Mouse (Mus musculus): ENCODE data around the gene Rora. TPM values are rescaled to one million over a fixed set of nuclear protein-coding genes. Genes with fewer than 3 reads are reported as not detected.

Rora gene
- polyA plus RNA-seq, 1 experiment from 2014 or later: 4.4 TPM

DNA sequence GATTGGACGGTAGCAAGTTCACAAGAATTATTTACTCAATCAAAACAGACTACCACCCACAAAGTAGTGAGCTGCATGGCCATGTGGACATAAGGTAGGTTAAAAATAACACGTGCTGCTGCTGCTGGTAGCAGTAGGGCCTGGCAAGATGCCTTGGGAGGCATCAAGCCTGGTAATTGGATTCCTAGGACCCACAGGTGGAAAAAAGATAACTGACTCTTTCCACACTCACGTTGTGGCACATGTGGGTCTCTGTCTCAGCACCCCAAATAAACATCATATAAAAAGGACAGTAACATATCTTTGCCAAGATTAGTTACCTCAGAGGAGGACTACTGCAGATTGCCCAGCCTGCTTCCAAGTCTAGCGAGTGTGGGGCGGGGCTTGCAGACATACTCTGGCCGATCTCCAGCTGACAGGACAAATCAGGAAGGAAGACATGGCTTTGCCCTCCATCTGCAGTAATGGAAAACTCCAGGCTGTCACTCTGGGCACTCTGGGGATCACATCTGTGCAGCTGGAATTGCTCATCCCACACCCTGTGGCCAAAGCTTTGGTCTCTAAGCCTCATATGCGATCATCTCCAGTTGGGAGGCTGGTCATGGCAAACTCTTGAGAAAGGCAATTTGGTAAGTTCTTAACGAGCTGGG, 71.2 kb downstream of the Rora start:
- WGBS: 73% methylated on average over 8 of the region's 8 CpGs
- no peak overlapping the region for H3K9ac ChIP-seq (ENCODE audit: low read length)
- H3K36me3 ChIP-seq (ENCODE audit: control insufficient read depth, insufficient read depth, low read length): no peaks in the 10 kb centered on the region
- H3K9me3 ChIP-seq (ENCODE audit: control insufficient read depth, low read length): no peaks in the 10 kb centered on the region
- H3K4me2 ChIP-seq (ENCODE audit: low read length): no peak overlapping the region
- DNase-seq (ENCODE audit: low spot score) (no peak), ATAC-seq (replicated peaks; ENCODE audit: low FRiP score, low TSS enrichment, low read depth) (no peak)
- H3K27ac ChIP-seq (ENCODE audit: low read depth): no peak overlapping the region
- no peak overlapping the region for H3K4me3 ChIP-seq (ENCODE audit: low read depth, low read length)
- no peaks in the 10 kb centered on the region for H3K27me3 ChIP-seq (replicated peaks; ENCODE audit: control insufficient read depth, insufficient read depth, low read length)
- H3K4me1 ChIP-seq (replicated peaks; ENCODE audit: control insufficient read depth, insufficient read depth, low read length): no peaks in the 10 kb centered on the region

DNA sequence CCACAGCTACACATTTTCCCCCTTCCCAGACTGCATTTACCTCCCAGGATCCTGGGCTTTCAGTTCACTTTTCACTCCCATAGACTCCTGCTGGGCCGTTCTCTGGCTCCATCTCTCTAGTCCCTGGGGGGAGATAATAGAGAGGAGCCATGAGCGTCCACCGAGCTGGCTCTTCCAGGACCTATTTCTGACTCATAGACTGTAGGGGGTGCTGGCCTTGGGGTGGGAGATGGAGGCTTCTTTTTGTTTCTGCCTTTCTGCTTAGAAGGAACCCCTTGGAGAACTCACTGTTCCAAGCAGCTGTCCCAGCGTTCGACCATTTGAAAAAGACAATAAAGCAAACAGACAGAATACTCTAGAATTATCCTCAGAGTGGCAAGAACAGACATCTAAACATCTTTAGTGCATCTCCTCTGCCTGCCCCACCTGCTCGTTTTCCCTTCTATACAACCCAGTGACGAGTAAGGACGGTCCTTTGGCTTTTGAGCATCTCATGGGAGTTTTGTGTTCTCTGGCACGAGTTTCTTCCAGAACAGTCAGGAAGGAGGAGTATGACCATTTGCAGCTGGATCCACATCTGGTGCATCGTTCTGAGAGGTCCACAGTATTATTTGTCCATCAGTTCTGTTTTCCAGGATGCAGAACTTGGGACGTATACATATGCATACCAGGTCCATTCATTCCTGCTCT, 73.7 kb downstream of the Rora start:
- no peak overlapping the region for H3K4me3 ChIP-seq (ENCODE audit: low read depth, low read length)
- H3K9me3 ChIP-seq (ENCODE audit: control insufficient read depth, low read length): peaks cover 5% of the 10 kb centered on the region; the same call in 1 of the 2 replicates
- DNase-seq (ENCODE audit: low spot score) (no peak), ATAC-seq (replicated peaks; ENCODE audit: low FRiP score, low TSS enrichment, low read depth) (no peak)
- no peak overlapping the region for H3K27ac ChIP-seq (ENCODE audit: low read depth)
- 81% methylated on average over 11 of the region's 11 CpGs for WGBS
- no peaks in the 10 kb centered on the region for H3K27me3 ChIP-seq (replicated peaks; ENCODE audit: control insufficient read depth, insufficient read depth, low read length)
- H3K9ac ChIP-seq (ENCODE audit: low read length): no peak overlapping the region
- H3K4me1 ChIP-seq (replicated peaks; ENCODE audit: control insufficient read depth, insufficient read depth, low read length): no peaks in the 10 kb centered on the region
- H3K4me2 ChIP-seq (ENCODE audit: low read length): no peak overlapping the region
- no peaks in the 10 kb centered on the region for H3K36me3 ChIP-seq (ENCODE audit: control insufficient read depth, insufficient read depth, low read length)

DNA sequence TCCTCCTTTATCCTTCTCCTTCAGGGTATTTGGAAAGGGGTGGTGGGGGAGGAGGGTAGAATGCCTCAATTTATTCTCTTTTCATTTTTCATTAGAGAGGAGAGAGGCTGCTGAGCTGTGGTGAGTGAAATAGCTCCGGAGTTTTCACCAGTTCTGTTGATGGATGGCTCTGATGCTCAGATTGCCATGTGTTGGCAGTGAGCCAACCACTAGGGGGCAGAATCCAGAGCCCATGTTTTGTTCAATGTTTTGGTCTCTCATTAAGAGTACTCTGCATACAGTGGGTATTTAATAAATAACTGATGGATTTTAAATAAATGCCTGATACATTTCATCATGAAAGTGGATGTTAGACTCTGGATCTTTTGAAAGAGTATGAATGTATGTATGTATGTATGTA, 77.9 kb downstream of the Rora start:
- H3K4me2 ChIP-seq (ENCODE audit: low read length): no peak overlapping the region
- WGBS: 64% methylated on average over 1 of the region's 1 CpGs
- H3K27me3 ChIP-seq (replicated peaks; ENCODE audit: control insufficient read depth, insufficient read depth, low read length): no peaks in the 10 kb centered on the region
- H3K9me3 ChIP-seq (ENCODE audit: control insufficient read depth, low read length): peaks cover 7% of the 10 kb centered on the region; the same call in 1 of the 2 replicates
- no peak for ATAC-seq (replicated peaks; ENCODE audit: low FRiP score, low TSS enrichment, low read depth)
- H3K9ac ChIP-seq (ENCODE audit: low read length): no peak overlapping the region
- DNase-seq (ENCODE audit: low spot score): no peak
- H3K4me1 ChIP-seq (replicated peaks; ENCODE audit: control insufficient read depth, insufficient read depth, low read length): no peaks in the 10 kb centered on the region
- H3K36me3 ChIP-seq (ENCODE audit: control insufficient read depth, insufficient read depth, low read length): no peaks in the 10 kb centered on the region
- no peak overlapping the region for H3K27ac ChIP-seq (ENCODE audit: low read depth)
- no peak overlapping the region for H3K4me3 ChIP-seq (ENCODE audit: low read depth, low read length)

DNA sequence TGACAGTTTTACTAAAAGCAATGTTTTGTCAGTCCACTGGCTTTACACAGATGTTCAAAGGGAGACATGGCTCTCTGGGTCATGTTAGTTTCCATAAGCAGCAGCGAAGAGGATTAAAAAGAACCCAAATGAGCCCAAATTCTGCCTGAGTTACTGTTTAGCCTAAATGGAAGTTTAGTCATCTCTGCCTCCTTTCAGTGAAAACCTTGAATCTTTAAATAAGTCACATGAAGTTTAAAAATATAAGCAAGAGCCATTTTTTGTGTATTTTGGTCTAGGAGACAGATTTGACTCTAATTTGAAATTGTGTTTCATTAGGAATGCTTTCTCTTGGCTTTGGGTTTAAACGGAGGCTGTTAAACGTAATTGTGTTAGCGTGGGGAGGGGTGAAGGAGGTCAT, 79.3 kb downstream of the Rora start:
- H3K9me3 ChIP-seq (ENCODE audit: control insufficient read depth, low read length): peaks cover 7% of the 10 kb centered on the region; the same call in 1 of the 2 replicates
- WGBS: 86% methylated on average over 4 of the region's 4 CpGs
- no peak overlapping the region for H3K4me2 ChIP-seq (ENCODE audit: low read length)
- no peaks in the 10 kb centered on the region for H3K27me3 ChIP-seq (replicated peaks; ENCODE audit: control insufficient read depth, insufficient read depth, low read length)
- no peaks in the 10 kb centered on the region for H3K4me1 ChIP-seq (replicated peaks; ENCODE audit: control insufficient read depth, insufficient read depth, low read length)
- DNase-seq (ENCODE audit: low spot score) (no peak), ATAC-seq (replicated peaks; ENCODE audit: low FRiP score, low TSS enrichment, low read depth) (no peak)
- no peak overlapping the region for H3K4me3 ChIP-seq (ENCODE audit: low read depth, low read length)
- no peak overlapping the region for H3K27ac ChIP-seq (ENCODE audit: low read depth)
- H3K36me3 ChIP-seq (ENCODE audit: control insufficient read depth, insufficient read depth, low read length): no peaks in the 10 kb centered on the region
- H3K9ac ChIP-seq (ENCODE audit: low read length): no peak overlapping the region

DNA sequence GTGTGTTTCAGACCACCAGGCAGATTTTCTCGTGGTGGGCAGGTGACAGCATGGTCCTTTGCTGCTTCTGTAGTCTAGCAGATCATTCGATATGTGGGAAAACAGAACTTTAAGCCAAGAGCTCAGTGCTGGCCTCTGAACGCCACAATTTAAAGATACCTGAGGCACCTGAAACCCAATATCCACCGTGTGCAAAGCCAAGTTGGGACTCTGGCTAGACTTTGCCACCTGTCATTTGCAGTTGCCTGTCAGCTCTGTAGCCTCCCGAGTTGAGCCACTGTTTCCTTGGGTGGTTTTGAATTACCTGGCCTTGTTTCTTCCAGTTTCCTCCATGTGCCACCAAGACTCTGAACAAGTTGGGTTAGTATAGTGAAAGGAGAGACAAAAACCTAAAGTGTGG, 82.3 kb downstream of the Rora start:
- H3K36me3 ChIP-seq (ENCODE audit: control insufficient read depth, insufficient read depth, low read length): no peaks in the 10 kb centered on the region
- no peaks in the 10 kb centered on the region for H3K27me3 ChIP-seq (replicated peaks; ENCODE audit: control insufficient read depth, insufficient read depth, low read length)
- peaks cover 7% of the 10 kb centered on the region; the same call in 1 of the 2 replicates for H3K9me3 ChIP-seq (ENCODE audit: control insufficient read depth, low read length)
- WGBS: 88% methylated on average over 5 of the region's 5 CpGs
- H3K4me3 ChIP-seq (ENCODE audit: low read depth, low read length): no peak overlapping the region
- no peak overlapping the region for H3K27ac ChIP-seq (ENCODE audit: low read depth)
- no peaks in the 10 kb centered on the region for H3K4me1 ChIP-seq (replicated peaks; ENCODE audit: control insufficient read depth, insufficient read depth, low read length)
- DNase-seq (ENCODE audit: low spot score) (no peak), ATAC-seq (replicated peaks; ENCODE audit: low FRiP score, low TSS enrichment, low read depth) (no peak)
- H3K9ac ChIP-seq (ENCODE audit: low read length): no peak overlapping the region
- no peak overlapping the region for H3K4me2 ChIP-seq (ENCODE audit: low read length)

DNA sequence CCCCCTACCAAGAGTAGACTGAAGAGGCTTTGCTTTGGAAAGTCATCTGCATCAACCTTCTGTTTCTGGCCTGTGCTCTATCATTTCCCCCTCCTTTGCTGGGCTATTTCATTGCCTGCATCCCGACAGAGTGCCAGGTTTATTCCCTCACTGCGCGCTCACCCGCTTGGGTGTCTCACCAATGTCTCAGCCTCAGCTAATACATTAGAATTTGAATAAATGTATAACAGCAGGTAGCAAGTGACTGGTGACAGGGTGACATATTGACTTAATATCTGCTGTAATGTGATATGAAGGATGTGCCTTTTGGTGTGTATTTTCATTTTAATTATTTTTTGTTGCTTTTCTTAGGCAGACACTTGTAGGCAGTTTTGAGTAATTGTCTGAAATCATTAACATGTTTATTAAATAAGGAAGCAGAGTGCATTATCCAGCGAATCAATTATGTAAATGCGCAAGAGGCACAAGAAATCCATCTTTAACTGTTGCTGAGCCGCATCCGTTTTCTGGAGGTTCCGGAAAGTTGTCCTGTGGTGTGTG, 83.7 kb downstream of the Rora start:
- Histone ChIP-seq H3K4me3 (ENCODE audit: low read depth, low read length) (no peak overlapping the region), H3K27ac (ENCODE audit: low read depth) (no peak overlapping the region), H3K36me3 (ENCODE audit: control insufficient read depth, insufficient read depth, low read length) (no peaks in the 10 kb centered on the region), H3K9me3 (ENCODE audit: control insufficient read depth, low read length) (peaks cover 2% of the 10 kb centered on the region; the same call in 1 of the 2 replicates), H3K27me3 (replicated peaks; ENCODE audit: control insufficient read depth, insufficient read depth, low read length) (no peaks in the 10 kb centered on the region), H3K4me1 (replicated peaks; ENCODE audit: control insufficient read depth, insufficient read depth, low read length) (no peaks in the 10 kb centered on the region), H3K9ac (ENCODE audit: low read length) (no peak overlapping the region), H3K4me2 (ENCODE audit: low read length) (no peak overlapping the region)
- 82% methylated on average over 9 of the region's 9 CpGs for WGBS
- ATAC-seq (replicated peaks; ENCODE audit: low FRiP score, low TSS enrichment, low read depth) (no peak), DNase-seq (ENCODE audit: low spot score) (no peak)

DNA sequence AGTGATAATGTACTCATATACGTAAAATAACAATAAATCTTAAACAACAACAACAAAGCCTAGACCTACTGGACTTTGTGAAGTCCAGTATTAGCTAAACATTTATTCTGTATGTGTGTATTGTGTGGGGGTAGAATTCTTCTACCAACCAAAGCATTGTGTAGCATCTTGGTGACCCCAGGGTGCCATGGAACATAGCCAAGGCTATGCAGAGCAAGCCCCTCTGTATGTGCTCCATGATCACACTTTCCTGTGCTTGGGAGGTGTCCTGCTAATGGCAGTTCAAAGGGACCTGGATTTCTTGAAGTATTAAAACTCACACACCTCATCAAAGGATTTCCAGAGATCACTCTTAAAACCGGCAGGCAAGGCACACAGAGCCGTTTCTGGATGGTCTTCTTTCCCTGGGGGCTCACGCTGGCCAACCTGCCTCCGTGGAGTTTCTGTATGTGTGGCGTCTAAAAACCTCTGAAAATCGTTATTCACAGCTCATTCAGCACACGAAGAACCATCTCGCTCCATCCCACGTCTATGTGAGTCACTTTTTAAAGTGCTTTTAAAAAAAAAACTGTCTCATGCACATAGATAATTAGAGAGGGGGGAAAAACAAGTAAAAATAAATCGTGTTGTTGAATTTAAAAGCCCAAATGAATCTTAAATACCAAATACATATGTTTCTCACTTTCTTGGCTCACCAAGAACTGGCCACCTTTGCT, 92.5 kb downstream of the Rora start:
- no peak overlapping the region for H3K27ac ChIP-seq (ENCODE audit: low read depth)
- DNase-seq (ENCODE audit: low spot score) (no peak), ATAC-seq (replicated peaks; ENCODE audit: low FRiP score, low TSS enrichment, low read depth) (no peak)
- H3K9ac ChIP-seq (ENCODE audit: low read length): no peak overlapping the region
- H3K27me3 ChIP-seq (replicated peaks; ENCODE audit: control insufficient read depth, insufficient read depth, low read length): no peaks in the 10 kb centered on the region
- WGBS: 86% methylated on average over 11 of the region's 11 CpGs
- no peak overlapping the region for H3K4me3 ChIP-seq (ENCODE audit: low read depth, low read length)
- no peak overlapping the region for H3K4me2 ChIP-seq (ENCODE audit: low read length)
- no peaks in the 10 kb centered on the region; the same call in 1 of the 2 replicates for H3K4me1 ChIP-seq (replicated peaks; ENCODE audit: control insufficient read depth, insufficient read depth, low read length)
- H3K9me3 ChIP-seq (ENCODE audit: control insufficient read depth, low read length): no peaks in the 10 kb centered on the region
- H3K36me3 ChIP-seq (ENCODE audit: control insufficient read depth, insufficient read depth, low read length): no peaks in the 10 kb centered on the region

DNA sequence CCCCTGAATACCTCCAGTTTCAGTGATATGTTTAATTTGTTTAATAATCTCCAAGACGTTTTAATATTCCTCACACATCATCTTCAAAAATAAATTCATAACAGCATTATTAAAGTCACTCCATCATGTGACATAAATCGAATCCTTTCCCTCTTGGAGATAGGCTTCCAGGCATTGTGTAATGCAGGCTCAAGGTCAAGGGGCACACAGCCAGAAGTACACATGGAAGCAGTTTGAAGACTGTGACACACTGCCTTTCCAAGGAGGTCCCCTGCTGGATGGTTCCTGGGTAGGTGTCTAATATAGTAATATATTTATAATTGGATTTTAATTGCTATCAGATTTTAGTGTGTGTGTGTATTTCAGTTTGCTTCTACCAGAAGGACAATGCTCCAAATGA, 103.4 kb downstream of the Rora start:
- ATAC-seq (replicated peaks; ENCODE audit: low FRiP score, low TSS enrichment, low read depth) (no peak), DNase-seq (ENCODE audit: low spot score) (no peak)
- peaks cover 8% of the 10 kb centered on the region; the same call in 1 of the 2 replicates for H3K4me1 ChIP-seq (replicated peaks; ENCODE audit: control insufficient read depth, insufficient read depth, low read length)
- H3K27ac ChIP-seq (ENCODE audit: low read depth): no peak overlapping the region
- no peak overlapping the region for H3K4me2 ChIP-seq (ENCODE audit: low read length)
- 54% methylated on average over 2 of the region's 2 CpGs for WGBS
- no peaks in the 10 kb centered on the region for H3K36me3 ChIP-seq (ENCODE audit: control insufficient read depth, insufficient read depth, low read length)
- H3K4me3 ChIP-seq (ENCODE audit: low read depth, low read length): no peak overlapping the region
- no peak overlapping the region for H3K9ac ChIP-seq (ENCODE audit: low read length)
- no peaks in the 10 kb centered on the region for H3K27me3 ChIP-seq (replicated peaks; ENCODE audit: control insufficient read depth, insufficient read depth, low read length)
- no peaks in the 10 kb centered on the region for H3K9me3 ChIP-seq (ENCODE audit: control insufficient read depth, low read length)

All from intestine, embryonic 14.5 days (tissue).